27 mouse cellular contexts compared by ENCODE assay signal in the genomic region with DNA sequence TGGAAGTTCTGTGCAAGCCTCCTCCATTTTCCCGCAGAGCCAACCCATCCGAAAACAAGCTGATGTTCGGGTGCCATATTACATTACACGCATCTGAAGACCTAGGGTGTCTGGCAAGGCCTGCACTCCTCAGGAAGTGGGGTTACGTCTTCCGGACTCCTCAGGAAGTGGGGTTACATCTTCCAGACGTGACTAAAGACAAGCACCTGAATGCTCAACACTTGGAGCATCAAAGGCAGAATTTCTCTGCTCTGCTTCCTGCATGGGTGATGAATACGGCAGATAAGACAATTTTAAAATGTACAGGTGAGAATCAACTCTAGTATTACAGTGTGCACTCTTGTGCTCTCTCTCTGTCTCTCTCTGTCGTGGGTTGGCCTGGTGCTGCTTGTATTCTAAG. TPM values are rescaled to one million over a fixed set of nuclear protein-coding genes. Genes with fewer than 3 reads are reported as not detected.
DNase-seq lines count a peak whose midpoint lies in the region; ATAC-seq and TF ChIP-seq lines count a peak whose summit lies in the region.
"Had no signal": no experiment of that assay in that cellular context is flagged by ENCODE, and none has a peak within 500 bp of the region (broad histone marks: within the 10 kb centered on the region; RNA-seq: fewer than 3 reads in every experiment).

No protein-coding gene starts in this region.

- no peak overlapping the region for H3K4me3 ChIP-seq in limb, embryonic 10.5 days
- H3K4me3 ChIP-seq in thymus, adult 2 months (ENCODE audit: control insufficient read depth, insufficient read depth, low read length) = no peak overlapping the region
- no peak overlapping the region for H3K4me3 ChIP-seq in kidney, embryonic 15.5 days (replicated peaks)
- H3K4me3 ChIP-seq: forebrain, embryonic 10.5 days; gastrocnemius, adult 2 months; heart, embryonic 13.5 days; limb, embryonic 13.5 days; liver, embryonic 13.5 days; neural tube, embryonic 12.5 days had no signal

- H3K27me3 ChIP-seq in limb, embryonic 10.5 days (ENCODE audit: low read depth, poor library complexity, severe bottlenecking) = no peaks in the 10 kb centered on the region
- no peaks in the 10 kb centered on the region for H3K27me3 ChIP-seq in thymus, adult 2 months (ENCODE audit: control insufficient read depth, insufficient read depth, low read length)
- H3K27me3 ChIP-seq in kidney, embryonic 15.5 days = no peaks in the 10 kb centered on the region
- H3K27me3 ChIP-seq: heart, embryonic 13.5 days; limb, embryonic 13.5 days; liver, embryonic 13.5 days; neural tube, embryonic 12.5 days; Patski had no signal

- peak overlapping the region; percentile 63 for H3K27ac ChIP-seq in limb, embryonic 10.5 days
- H3K27ac ChIP-seq in thymus, adult 2 months (ENCODE audit: control insufficient read depth, insufficient read depth, low read length) = peak overlapping the region; percentile 100
- no peak overlapping the region for H3K27ac ChIP-seq in kidney, embryonic 15.5 days
- H3K27ac ChIP-seq: forebrain, embryonic 10.5 days; gastrocnemius, adult 2 months; heart, embryonic 13.5 days; limb, embryonic 13.5 days; liver, embryonic 13.5 days; macrophage; neural tube, embryonic 12.5 days had no signal

- no peaks in the 10 kb centered on the region for H3K36me3 ChIP-seq in limb, embryonic 10.5 days
- H3K36me3 ChIP-seq in thymus, adult 2 months (ENCODE audit: control insufficient read depth, insufficient read depth, low read length) = no peaks in the 10 kb centered on the region
- no peaks in the 10 kb centered on the region for H3K36me3 ChIP-seq in kidney, embryonic 15.5 days
- H3K36me3 ChIP-seq: forebrain, embryonic 10.5 days; heart, embryonic 13.5 days; limb, embryonic 13.5 days; liver, embryonic 13.5 days; neural tube, embryonic 12.5 days had no signal

- 84% methylated on average over 9 of the region's 9 CpGs for WGBS in limb, embryonic 10.5 days
- WGBS in thymus, adult 2 months = 16% methylated on average over 9 of the region's 9 CpGs
- WGBS in kidney, embryonic 15.5 days = 81% methylated on average over 9 of the region's 9 CpGs

- H3K4me2 ChIP-seq in kidney, embryonic 15.5 days = no peak overlapping the region
- H3K4me2 ChIP-seq: heart, embryonic 13.5 days; limb, embryonic 13.5 days; liver, embryonic 13.5 days; lung, embryonic 14.5 days; midbrain, embryonic 11.5 days; neural tube, embryonic 12.5 days had no signal

- TF ChIP-seq POLR2A in thymus, adult 2 months (IDR thresholded peaks at IDR 0.05; ENCODE audit: control insufficient read depth, extremely low read depth, insufficient read depth, low read length, poor library complexity) = no peak

- no peak for TF ChIP-seq CTCF in thymus, adult 2 months (IDR thresholded peaks at IDR 0.05; ENCODE audit: borderline replicate concordance, control insufficient read depth, extremely low read depth, insufficient read depth, low read length, poor library complexity)

- no peak for ATAC-seq in kidney, embryonic 15.5 days (replicated peaks; ENCODE audit: low FRiP score)
- ATAC-seq: hindbrain, embryonic 16.5 days; Patski had no signal

- H3K9ac ChIP-seq in kidney, embryonic 15.5 days = no peak overlapping the region
- H3K9ac ChIP-seq: heart, embryonic 13.5 days; limb, embryonic 13.5 days; liver, embryonic 13.5 days; lung, embryonic 14.5 days; neural tube, embryonic 12.5 days had no signal

- H3K4me1 ChIP-seq in limb, embryonic 10.5 days = peaks cover 21% of the 10 kb centered on the region
- peaks cover 36% of the 10 kb centered on the region for H3K4me1 ChIP-seq in thymus, adult 2 months (replicated peaks; ENCODE audit: control insufficient read depth, insufficient read depth, low read length)
- peaks cover 5% of the 10 kb centered on the region; the same call in 1 of the 2 replicates for H3K4me1 ChIP-seq in kidney, embryonic 15.5 days
- H3K4me1 ChIP-seq: heart, embryonic 13.5 days; liver, embryonic 13.5 days; neural tube, embryonic 12.5 days had no signal

- H3K9me3 ChIP-seq in limb, embryonic 10.5 days (replicated peaks) = no peaks in the 10 kb centered on the region
- H3K9me3 ChIP-seq in kidney, embryonic 15.5 days (replicated peaks) = no peaks in the 10 kb centered on the region
- H3K9me3 ChIP-seq: forebrain, embryonic 10.5 days; limb, embryonic 13.5 days; liver, embryonic 13.5 days; neural tube, embryonic 12.5 days had no signal

- DNase-seq in spleen, postnatal 36 days (ENCODE audit: low spot score in 2 of 2) = peak; percentile 28 to 29
- DNase-seq in spleen, postnatal 14 days (ENCODE audit: low spot score in 2 of 2) = no peak
- no peak for DNase-seq in limb, embryonic 10.5 days (ENCODE audit: low spot score)
- peak; percentile 78 for DNase-seq in thymus, adult 2 months
- DNase-seq in layer of hippocampus, postnatal 10 days (ENCODE audit: low spot score in 2 of 2) = no peak
- DNase-seq in heart, postnatal 4 days = no peak
- DNase-seq in kidney, adult 18-20 months = no peak
- DNase-seq: adrenal gland, postnatal 25 days; B cell, adult 2 months; cerebellum, adult 11 months; cerebellum, postnatal 25 days; gastrocnemius, adult 2 months; heart, adult 11 months; kidney, adult 8-10 months; kidney, postnatal 25 days; liver, embryonic 13.5 days; lung, embryonic 14.5 days; right cerebral cortex, postnatal 14 days had no signal

RNA-seq across cellular contexts. Expression of gene Bicdl1, which starts 23.4 kb away (rescaled TPM):
- polyA plus RNA-seq in limb, embryonic 10.5 days (2016; fragmentation: Nextera tagmentation; extraction: Ambion mirVana) = 7.1 and 8.3 TPM in 2 replicates
- polyA plus RNA-seq in thymus, adult 2 months (2012; rRNA removed) = 143 and 152 TPM in 2 replicates
- total RNA-seq in layer of hippocampus, postnatal 10 days (2021) = 10 to 100 TPM; 92.7 to 96.1 TPM
- total RNA-seq in heart, postnatal 4 days (2021) = 1 to 10 TPM; 6.1 to 6.7 TPM
- 10.6 and 12.0 TPM in 2 replicates for polyA plus RNA-seq in kidney, embryonic 15.5 days (2015; fragmentation: Nextera tagmentation; extraction: Ambion mirVana)

Comparison
In these comparisons a context has a peak if more than half of its experiments do, and no peak if none do; other contexts are left out.
1. DNase-seq: peak in spleen, postnatal 36 days (2 of 2) and thymus, adult 2 months (single experiment); none in spleen, postnatal 14 days (0 of 2), limb, embryonic 10.5 days (single experiment), layer of hippocampus, postnatal 10 days (0 of 2), heart, postnatal 4 days (single experiment) and kidney, adult 18-20 months (single experiment).
2. RNA of gene Bicdl1, which starts 23.4 kb away (polyA plus RNA-seq): 143 to 152 TPM in thymus, adult 2 months; 10.6 to 12.0 TPM in kidney, embryonic 15.5 days and 7.1 to 8.3 TPM in limb, embryonic 10.5 days; every median in the first group is over 10 times any median in the second.